Mouse (Mus musculus): Measurements from ENCODE around the gene Znfx1.

GRCm38 (mm10) chr2:167037710-167038109 lies 25.1 kb downstream of the Znfx1 start:
- TF ChIP-seq CTCF (IDR thresholded peaks at IDR 0.05), result no peak
- TF ChIP-seq POLR2A (IDR thresholded peaks at IDR 0.05; ENCODE audit: insufficient read depth, low read depth, low read length), result no peak

Data from heart, adult 2 months (tissue).